Mouse (Mus musculus) C3H10T1/2 (cell line): ENCODE measurements around the gene Ifitm1. TPM values are rescaled to one million over a fixed set of nuclear protein-coding genes. Genes with fewer than 3 reads are reported as not detected.

ENCODE experiments used
- polyA plus RNA-seq, 2 experiments: library from polyadenylated mRNA; unstranded; fragments of >200 nt; fragmentation: generic; extraction: Trizol; gene quantifications; one replicate each; pipeline ENCODE4 v1.2.1; 2012; ENCODE audit warnings: missing spikeins in 2 of 2

Ifitm1 gene
- 10 to 100 TPM; 12.2 to 27.4 TPM for polyA plus RNA-seq

DNA sequence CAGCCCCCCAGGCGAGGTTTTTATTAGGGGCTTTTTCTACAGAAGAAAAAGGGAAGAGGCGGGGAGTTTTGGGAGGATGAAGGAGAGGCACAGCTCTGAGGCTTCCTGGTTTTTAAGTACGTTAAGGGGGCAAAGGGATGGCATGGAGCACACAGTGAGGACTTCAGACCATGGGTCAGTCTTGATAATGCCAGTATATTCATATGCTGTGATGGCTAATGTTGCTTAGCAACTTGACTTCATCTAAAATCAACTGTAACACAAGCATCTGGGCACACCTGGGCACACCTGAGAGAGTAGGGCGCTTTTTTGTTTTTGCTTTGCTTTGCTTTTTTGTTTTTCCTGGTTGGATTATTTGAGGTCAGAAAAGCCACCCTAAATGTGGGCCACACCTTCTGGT lies at the start of gene Ifitm1:
TSS of gene Ifitm1 (plus strand) at position 301 of the 400 bp plus-strand sequence.

DNA sequence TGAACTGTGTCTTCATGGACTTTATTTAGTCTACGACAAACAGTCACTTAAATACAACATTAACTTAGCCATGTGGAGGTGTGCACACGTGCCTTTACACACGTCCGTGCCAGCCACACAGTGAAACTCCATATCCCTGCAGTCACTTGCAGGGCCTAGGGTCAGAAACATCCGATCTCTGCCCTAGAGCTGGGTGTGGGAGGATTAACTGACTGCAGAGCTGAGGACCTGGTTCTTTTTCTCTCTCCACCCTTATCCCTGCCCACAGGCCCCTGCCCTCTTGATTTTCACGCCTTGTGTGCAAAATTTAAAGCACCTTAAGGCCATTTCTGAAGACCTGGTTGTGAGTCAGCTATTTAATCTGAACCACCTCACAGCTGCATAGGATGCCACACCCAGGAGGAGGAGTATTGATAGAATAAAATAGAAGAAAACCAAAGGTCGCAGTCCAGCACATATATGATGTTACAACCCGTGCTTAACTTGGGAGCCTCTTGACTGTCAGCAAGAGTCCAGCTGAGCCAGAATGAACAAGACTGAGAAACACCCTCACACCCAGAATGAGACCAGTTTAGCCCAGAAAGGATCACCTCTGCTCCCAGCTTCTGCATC lies 46.5 kb upstream of the Ifitm1 start, which contains the start of gene Nlrp6:
TSS of gene Nlrp6 (plus strand) at position 485 of the 612 bp plus-strand sequence.

DNA sequence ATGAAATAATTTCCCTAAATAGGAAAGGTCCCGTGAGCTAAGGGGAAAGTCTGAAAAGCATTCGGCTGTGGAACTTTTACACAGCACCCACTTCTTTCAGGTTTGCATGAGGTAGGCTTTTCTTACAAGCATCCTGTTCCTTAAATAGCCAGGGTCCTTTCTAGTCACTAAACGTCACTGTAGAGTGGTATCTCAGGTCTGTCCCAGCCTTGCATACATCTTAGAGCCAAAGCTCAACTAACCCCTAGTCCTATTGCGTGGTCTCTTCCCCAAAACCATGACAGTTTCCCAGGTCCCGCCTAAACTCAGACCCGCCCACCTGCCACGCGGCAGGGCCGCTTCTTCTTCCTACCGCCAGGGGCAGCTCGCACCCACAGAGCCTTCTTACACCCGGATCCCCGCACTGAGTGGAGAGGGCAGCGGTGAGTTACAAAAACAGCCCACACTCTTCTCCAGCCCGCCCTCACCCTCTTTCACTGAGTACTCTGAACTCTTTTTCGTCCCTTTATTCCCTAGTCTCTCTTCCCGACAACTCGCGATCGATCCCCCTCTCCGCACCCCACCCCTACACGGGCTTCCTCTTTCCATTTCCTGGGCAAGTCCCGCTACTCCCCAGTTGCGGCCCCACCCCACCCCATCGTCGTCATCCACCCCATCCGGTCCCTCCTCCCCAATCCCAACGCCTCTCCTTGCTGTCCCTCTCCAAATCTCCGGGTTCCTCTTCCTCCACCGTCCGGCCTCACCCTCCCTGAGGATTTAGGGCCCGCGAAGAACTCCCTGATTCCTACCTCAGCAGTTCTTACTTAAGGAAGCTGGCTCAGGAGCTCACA lies 25.6 kb upstream of the Ifitm1 start, which contains the start of gene Pgghg:
TSS of gene Pgghg (plus strand) at position 170 of the 830 bp plus-strand sequence.

DNA sequence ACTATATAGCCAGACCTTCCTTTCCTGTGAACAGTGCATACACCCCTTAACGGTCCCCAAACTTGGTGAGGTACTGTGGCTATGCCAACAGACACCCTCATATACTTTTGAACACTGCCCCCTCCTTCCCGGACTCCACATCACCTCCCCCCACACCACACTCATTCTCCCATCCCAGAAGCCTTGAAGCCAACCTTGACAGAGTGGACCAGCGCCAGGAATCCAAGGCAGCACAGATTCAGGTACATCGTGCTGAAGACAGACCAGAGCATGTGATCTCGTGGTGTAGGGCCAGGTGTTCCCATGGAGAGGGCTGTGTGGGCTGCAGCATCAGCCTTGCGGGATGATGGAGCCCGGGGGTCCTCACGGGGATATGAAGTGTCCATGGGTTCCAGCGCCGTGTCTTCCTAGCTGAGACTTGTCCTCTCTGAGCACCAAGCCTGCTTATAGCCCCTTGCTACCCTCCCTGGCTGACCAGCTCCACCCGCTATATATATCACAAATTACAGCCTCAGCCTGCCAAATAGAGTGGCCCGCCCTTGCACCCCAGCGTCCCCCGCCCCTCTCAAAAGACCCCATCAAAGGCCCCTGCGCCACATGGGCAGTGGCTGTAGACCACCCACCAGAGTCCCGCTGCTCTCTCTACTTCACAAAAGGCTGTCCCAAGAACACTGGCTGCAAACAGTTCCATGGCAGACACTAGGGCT lies 17.0 kb upstream of the Ifitm1 start, which contains the start of gene Ifitm5:
TSS of gene Ifitm5 (minus strand) at position 468 of the 707 bp plus-strand sequence.

DNA sequence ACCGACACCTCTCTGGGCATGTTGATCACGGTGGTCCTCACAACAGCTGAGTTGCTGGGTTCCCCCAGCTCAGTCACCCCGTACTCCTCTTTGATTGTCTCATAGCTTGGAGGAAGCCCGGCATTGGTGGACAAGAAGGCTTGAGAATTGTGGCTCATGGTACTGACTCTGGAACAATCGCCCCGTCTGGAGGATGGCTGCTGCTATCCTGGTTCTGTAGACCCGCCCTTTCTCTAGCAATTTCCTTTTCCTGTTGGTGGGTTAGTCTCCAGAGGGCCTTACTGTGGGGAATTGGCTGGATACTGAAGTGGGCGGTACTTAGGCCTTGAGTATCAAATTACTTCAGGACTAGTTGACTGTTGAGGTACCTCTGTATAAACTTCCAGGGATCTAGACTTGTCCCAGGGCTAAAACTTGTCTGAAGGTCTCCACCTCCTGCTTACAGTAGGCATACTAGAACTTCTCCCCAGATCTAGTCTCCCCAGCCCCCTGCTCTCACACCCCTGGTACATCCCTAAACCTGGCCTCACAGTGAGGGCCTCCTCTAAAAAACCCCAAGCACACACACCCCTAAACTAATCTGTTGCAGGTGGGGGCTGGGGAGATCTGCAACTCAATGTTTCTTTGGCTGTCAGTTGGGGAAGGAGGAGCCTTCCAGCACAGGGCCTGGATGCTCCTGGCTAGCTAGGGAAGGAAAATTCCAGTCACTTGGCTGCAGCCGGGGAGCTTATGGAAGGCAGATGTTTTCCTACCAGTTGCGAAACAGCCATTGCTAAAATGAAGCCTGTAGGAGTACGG lies 11.1 kb upstream of the Ifitm1 start, which contains the start of the genes Gm45717 and Ifitm2:
TSS of gene Gm45717 (minus strand) at position 180 of the 798 bp plus-strand sequence.
TSS of gene Ifitm2 (minus strand) at position 230 of the 798 bp plus-strand sequence.

DNA sequence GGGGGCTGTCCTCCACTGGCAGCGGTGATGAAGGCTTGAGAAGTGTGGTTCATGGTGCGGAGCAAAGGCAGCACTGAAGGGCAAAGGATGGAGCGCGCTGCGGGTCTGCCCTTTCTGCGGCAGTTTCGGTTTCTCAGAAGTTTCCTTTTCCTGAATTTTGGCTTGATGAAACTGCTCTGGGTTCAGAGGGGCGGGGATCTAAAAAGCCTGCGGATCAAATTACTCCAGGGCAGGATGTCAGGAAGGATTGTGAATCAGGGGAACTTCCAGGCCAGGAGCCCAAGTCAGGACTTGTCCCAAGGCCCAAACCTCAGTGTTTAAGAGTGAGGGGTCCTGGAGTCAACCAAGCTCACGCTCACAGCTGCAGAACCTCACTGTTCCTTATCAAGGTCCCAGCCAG lies 43.6 kb downstream of the Ifitm1 start, which contains the start of gene Ifitm3:
TSS of gene Ifitm3 (minus strand) at position 178 of the 400 bp plus-strand sequence.

DNA sequence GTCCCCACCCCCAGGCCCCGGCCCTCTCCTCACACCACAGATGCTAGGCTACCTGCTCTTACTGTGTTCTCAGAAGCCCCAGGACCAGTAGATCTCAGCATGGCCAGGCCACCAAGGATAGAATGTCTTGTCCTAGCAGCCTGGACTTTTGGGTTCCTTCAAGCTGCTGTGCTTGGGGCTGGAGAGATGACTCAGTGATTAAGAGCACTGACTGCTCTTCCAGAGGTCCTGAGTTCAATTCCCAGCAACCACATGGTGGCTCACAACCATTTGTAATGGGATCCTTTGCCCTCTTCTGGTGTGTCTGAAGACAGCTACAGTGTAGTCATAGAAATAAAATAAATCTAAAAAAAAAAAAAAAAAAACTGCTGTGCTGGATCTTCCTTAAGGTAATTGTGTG lies 50.8 kb downstream of the Ifitm1 start, which contains the start of gene Ifitm6:
TSS of gene Ifitm6 (minus strand) at position 101 of the 400 bp plus-strand sequence.

Other genes with a start within 250 kb of the Ifitm1 start
- under 1 TPM in 1 of 2 experiments, not detected in 1; 0.01 TPM for gene Cyp2e1, start 203.5 kb upstream of the Ifitm1 start, polyA plus RNA-seq
- not detected for gene Syce1, start 179.4 kb upstream of the Ifitm1 start, polyA plus RNA-seq
- gene Zfp941, start 145.0 kb upstream of the Ifitm1 start, polyA plus RNA-seq = under 1 TPM in 1 of 2 experiments, not detected in 1; 0.02 TPM
- under 1 TPM; 0.09 TPM for gene Urah, start 132.2 kb upstream of the Ifitm1 start, polyA plus RNA-seq
- not detected for gene Scgb1c1, start 121.7 kb upstream of the Ifitm1 start, polyA plus RNA-seq
- gene Odf3, start 119.4 kb upstream of the Ifitm1 start, polyA plus RNA-seq = under 1 TPM in 1 of 2 experiments, not detected in 1; 0.05 TPM
- not detected for gene Gm45785, start 110.9 kb upstream of the Ifitm1 start, polyA plus RNA-seq
- gene Ric8a, start 110.3 kb upstream of the Ifitm1 start, polyA plus RNA-seq = 10 to 100 TPM; 19.4 to 29.0 TPM
- gene Bet1l, start 109.6 kb upstream of the Ifitm1 start, polyA plus RNA-seq = 10 to 100 TPM; 11.9 to 31.0 TPM
- gene Psmd13, start 85.3 kb upstream of the Ifitm1 start, polyA plus RNA-seq = 100 to 1,000 TPM in 1 of 2 experiments, 10 to 100 TPM in 1; 91.3 to 207 TPM
- gene Sirt3, start 84.9 kb upstream of the Ifitm1 start, polyA plus RNA-seq = 10 to 100 TPM in 1 of 2 experiments, 1 to 10 TPM in 1; 7.5 to 19.5 TPM
- not detected for gene Cox8b, start 66.8 kb upstream of the Ifitm1 start, polyA plus RNA-seq
- gene Nlrp6, start 46.3 kb upstream of the Ifitm1 start, polyA plus RNA-seq = under 1 TPM in 1 of 2 experiments, not detected in 1; 0.02 TPM
- 10 to 100 TPM; 13.7 to 29.8 TPM for gene Pgghg, start 25.8 kb upstream of the Ifitm1 start, polyA plus RNA-seq
- 1 to 10 TPM in 1 of 2 experiments, under 1 TPM in 1; 0.25 to 2.7 TPM for gene Ifitm5, start 16.9 kb upstream of the Ifitm1 start, polyA plus RNA-seq
- gene Gm45717, start 11.3 kb upstream of the Ifitm1 start, polyA plus RNA-seq = under 1 TPM; 0.14 to 0.58 TPM
- 1,000 to 10,000 TPM; 1,155 to 1,564 TPM for gene Ifitm2, start 11.2 kb upstream of the Ifitm1 start, polyA plus RNA-seq
- gene Ifitm3, start 43.5 kb downstream of the Ifitm1 start, polyA plus RNA-seq = 1,000 to 10,000 TPM; 1,553 to 1,705 TPM
- gene Ifitm6, start 50.7 kb downstream of the Ifitm1 start, polyA plus RNA-seq = 1 to 10 TPM; 2.5 to 4.3 TPM
- gene Gm17387, start 61.9 kb downstream of the Ifitm1 start, polyA plus RNA-seq = not detected
- 1 to 10 TPM; 3.9 to 4.3 TPM for gene B4galnt4, start 93.9 kb downstream of the Ifitm1 start, polyA plus RNA-seq
- gene Pkp3, start 111.0 kb downstream of the Ifitm1 start, polyA plus RNA-seq = 1 to 10 TPM; 1.8 to 6.9 TPM
- 1 to 10 TPM; 3.7 to 6.1 TPM for gene Sigirr, start 133.4 kb downstream of the Ifitm1 start, polyA plus RNA-seq
- gene Ano9, start 150.6 kb downstream of the Ifitm1 start, polyA plus RNA-seq = not detected
- gene Ptdss2, start 155.2 kb downstream of the Ifitm1 start, polyA plus RNA-seq = 10 to 100 TPM; 18.4 to 33.3 TPM
- gene Rnh1, start 205.6 kb downstream of the Ifitm1 start, polyA plus RNA-seq = 100 to 1,000 TPM; 241 to 367 TPM
- gene Hras, start 226.8 kb downstream of the Ifitm1 start, polyA plus RNA-seq = 100 to 1,000 TPM; 103 to 394 TPM
- gene Lrrc56, start 226.9 kb downstream of the Ifitm1 start, polyA plus RNA-seq = 1 to 10 TPM; 1.1 to 9.3 TPM
- under 1 TPM; 0.01 to 0.06 TPM for gene Lmntd2, start 246.9 kb downstream of the Ifitm1 start, polyA plus RNA-seq
- gene Rassf7, start 248.6 kb downstream of the Ifitm1 start, polyA plus RNA-seq = 10 to 100 TPM; 18.3 to 22.5 TPM